Mouse (Mus musculus) embryonic facial prominence, embryonic 10.5 days (tissue): ENCODE measurements around the gene Mcrip1. TPM values are rescaled to one million over a fixed set of nuclear protein-coding genes. Genes with fewer than 3 reads are reported as not detected.

Experiments
- DNase-seq: peaks from one replicate; pipeline ENCODE4 v3.0.0-alpha.2; 2017; ENCODE audit warnings: low spot score
- H3K27ac ChIP-seq: fragments of 300-500 bp; sonication (generic); replicated peaks from 2 replicates; pipeline ENCODE4 v1.5.1; 2016; ENCODE audit warnings: mild to moderate bottlenecking
- H3K27me3 ChIP-seq: fragments of 300-500 bp; sonication (generic); replicated peaks from 2 replicates; pipeline ENCODE4 v1.6.1; 2016; ENCODE audit warnings: low read depth, mild to moderate bottlenecking; ENCODE audit not compliant: poor library complexity, severe bottlenecking
- H3K36me3 ChIP-seq: fragments of 300-500 bp; sonication (generic); replicated peaks from 2 replicates; pipeline ENCODE4 v1.6.1; 2016; ENCODE audit warnings: mild to moderate bottlenecking, moderate library complexity
- H3K4me1 ChIP-seq: fragments of 300-500 bp; sonication (generic); 2 replicates; pipeline ENCODE4 v1.6.1; 2016
- H3K4me3 ChIP-seq: fragments of 300-500 bp; sonication (generic); 2 replicates; pipeline ENCODE4 v1.5.1; 2016; ENCODE audit warnings: mild to moderate bottlenecking, moderate library complexity
- H3K9me3 ChIP-seq: fragments of 300-500 bp; sonication (generic); 2 replicates; pipeline ENCODE4 v1.6.1; 2016; ENCODE audit warnings: mild to moderate bottlenecking
- WGBS: fragments of 180-500 bp; shearing (Covaris S2); methylation state at CpG from one replicate; pipeline ENCODE4 v1.1.7; 2016; 5-methylcytosine and 5-hydroxymethylcytosine counted together
- polyA plus RNA-seq: library from polyadenylated mRNA; unstranded; fragments of >200 nt; fragmentation: Nextera tagmentation; extraction: Ambion mirVana; gene quantifications from 2 replicates; pipeline ENCODE4 v1.2.1, GENCODE M21; 2016

Gene Mcrip1
- polyA plus RNA-seq, 1 experiment from 2014 or later = 221 TPM

DNA sequence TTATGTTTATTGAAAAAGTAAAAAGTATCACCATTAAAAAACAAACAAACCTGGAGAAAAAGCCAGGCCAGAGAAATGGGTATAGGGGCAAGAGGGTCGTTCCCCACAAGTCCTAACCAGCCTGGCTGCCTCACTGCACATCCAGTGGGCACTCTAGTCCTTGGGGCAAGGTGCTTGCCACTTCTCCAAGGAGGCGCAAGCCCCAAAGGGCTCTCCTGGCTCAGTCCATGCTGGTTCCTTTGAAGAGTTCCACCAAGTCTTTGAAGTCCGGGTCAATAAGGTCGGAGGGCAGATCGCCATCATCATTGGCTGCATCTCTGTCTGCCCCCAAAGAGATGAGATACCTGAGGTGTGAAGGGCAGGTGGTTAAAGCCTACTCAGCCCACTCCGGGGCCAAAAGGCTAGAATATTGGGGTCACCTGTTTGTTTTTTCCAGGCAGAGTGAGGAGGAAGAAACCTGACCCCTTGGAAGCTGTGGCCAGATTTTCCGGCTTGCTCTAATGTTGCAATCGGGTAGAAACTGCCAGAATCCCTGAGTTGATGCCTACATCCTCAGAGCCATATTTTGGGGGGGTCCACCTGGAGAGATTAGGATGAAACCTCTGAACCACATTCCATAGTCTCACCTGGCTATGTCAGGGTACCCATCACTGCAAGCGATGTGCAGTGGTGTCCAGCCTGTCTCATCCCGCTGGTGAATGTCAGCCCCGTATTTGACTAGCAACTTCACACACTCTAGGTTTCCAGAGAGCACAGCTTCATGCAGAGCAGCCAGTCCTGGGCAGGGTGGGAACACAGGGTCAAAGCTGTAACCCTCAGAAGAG, 671 bp upstream of the Mcrip1 start:
- peak overlapping the region; percentile 78 for H3K4me3 ChIP-seq
- no peaks in the 10 kb centered on the region for H3K9me3 ChIP-seq
- peaks cover 21% of the 10 kb centered on the region for H3K36me3 ChIP-seq
- 74% methylated on average over 11 of the region's 11 CpGs for WGBS
- no peaks in the 10 kb centered on the region for H3K27me3 ChIP-seq
- H3K27ac ChIP-seq = peak overlapping the region; percentile 92
- H3K4me1 ChIP-seq = peaks cover 35% of the 10 kb centered on the region
- DNase-seq = no peak

DNA sequence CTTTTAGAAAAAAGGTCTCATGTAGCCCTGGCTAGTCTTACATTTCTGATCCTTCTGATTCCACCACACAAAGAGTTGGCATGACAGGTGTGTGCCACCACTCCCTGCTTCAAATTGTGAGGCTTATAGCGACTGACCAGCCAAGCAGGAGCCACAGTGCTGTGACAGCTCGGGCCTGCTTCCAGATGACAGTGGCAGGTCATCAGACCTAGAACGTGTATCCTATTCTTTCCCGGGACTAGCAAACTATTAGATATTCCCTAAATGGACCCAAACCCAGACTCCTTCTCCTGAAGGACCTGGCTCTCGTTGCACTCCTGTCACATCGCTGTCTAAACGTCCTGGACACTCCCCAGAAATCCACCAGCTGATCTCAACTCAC, 750 bp downstream of the Mcrip1 start:
- WGBS = 37% methylated on average over 7 of the region's 7 CpGs
- Histone ChIP-seq H3K27ac (peak overlapping the region; percentile 92), H3K4me1 (peaks cover 35% of the 10 kb centered on the region), H3K27me3 (no peaks in the 10 kb centered on the region), H3K9me3 (no peaks in the 10 kb centered on the region), H3K4me3 (peak overlapping the region; percentile 78), H3K36me3 (peaks cover 36% of the 10 kb centered on the region)
- DNase-seq = no peak

DNA sequence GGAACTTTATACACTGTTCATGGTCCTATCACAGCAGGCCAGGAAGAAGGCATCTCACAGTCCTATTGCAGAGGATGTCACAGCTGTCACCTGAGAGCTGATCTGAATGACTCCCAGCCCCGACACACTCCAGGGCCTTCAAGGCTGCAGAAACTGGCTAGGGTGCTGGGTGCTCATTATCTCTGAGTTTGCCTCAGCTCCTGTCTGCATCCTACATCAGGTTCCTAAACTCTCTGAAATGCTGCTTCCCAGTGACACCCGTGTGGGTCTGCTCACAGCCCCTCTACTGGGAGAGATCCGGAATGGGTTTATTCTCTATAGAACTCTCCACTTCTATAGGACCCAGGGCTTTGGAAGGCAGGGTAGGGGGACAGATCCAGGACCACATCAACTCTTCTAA, 1.3 kb downstream of the Mcrip1 start:
- Histone ChIP-seq H3K4me3 (peak overlapping the region; percentile 78), H3K36me3 (peaks cover 41% of the 10 kb centered on the region), H3K9me3 (no peaks in the 10 kb centered on the region), H3K4me1 (peaks cover 35% of the 10 kb centered on the region), H3K27ac (no peak overlapping the region), H3K27me3 (no peaks in the 10 kb centered on the region)
- WGBS = 88% methylated on average over 3 of the region's 3 CpGs
- no peak for DNase-seq

DNA sequence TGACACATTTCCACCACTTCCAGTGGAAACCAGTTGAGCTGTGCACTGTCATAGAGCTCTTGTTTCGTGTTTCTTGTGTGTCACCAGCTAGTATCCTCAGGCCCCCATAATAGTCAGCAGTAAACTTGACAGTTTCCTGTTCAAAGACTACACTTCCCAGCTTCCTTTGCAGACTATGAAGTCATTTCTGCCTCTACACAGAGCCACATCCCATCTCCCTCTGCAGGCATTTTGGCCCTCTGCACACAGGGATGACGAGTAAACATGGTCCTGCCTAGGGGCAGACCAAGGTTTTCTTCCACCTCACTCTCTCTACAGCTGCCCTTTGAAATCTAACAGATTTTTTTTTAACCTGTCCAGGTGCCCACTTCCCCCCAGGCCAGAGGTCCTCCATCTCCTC, 2.1 kb downstream of the Mcrip1 start:
- no peak overlapping the region for H3K4me3 ChIP-seq

DNA sequence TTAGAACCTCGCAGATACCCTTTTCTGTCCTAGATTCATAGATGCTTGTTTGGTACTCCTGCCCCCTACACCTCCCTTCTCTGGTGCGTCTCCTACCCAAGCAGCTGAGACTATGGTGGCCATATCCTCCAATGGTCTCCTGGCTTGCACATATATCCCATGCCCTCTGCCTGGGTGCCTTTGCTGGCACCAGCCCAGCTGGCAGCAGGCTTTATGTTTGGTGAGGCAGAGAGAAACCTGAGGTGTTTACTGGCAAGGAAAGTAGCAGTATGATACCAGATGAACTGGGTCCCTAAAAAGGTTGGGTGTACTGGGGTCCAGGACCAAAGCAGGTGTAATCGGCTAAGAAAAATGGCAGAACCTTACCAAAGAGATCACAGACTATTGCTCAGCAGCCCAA, 3.6 kb downstream of the Mcrip1 start:
- Histone ChIP-seq H3K27me3 (no peaks in the 10 kb centered on the region), H3K9me3 (no peaks in the 10 kb centered on the region), H3K4me1 (peaks cover 34% of the 10 kb centered on the region), H3K27ac (no peak overlapping the region), H3K4me3 (no peak overlapping the region), H3K36me3 (peaks cover 61% of the 10 kb centered on the region)
- no peak for DNase-seq
- 95% methylated on average over 3 of the region's 3 CpGs for WGBS

More for the DNA sequence above, 2.1 kb downstream of the Mcrip1 start:
- peaks cover 49% of the 10 kb centered on the region for H3K36me3 ChIP-seq
- no peaks in the 10 kb centered on the region for H3K9me3 ChIP-seq
- no peak overlapping the region for H3K27ac ChIP-seq
- WGBS = 72% methylated on average over 2 of the region's 2 CpGs
- H3K27me3 ChIP-seq = no peaks in the 10 kb centered on the region
- DNase-seq = no peak
- H3K4me1 ChIP-seq = peaks cover 35% of the 10 kb centered on the region

DNA sequence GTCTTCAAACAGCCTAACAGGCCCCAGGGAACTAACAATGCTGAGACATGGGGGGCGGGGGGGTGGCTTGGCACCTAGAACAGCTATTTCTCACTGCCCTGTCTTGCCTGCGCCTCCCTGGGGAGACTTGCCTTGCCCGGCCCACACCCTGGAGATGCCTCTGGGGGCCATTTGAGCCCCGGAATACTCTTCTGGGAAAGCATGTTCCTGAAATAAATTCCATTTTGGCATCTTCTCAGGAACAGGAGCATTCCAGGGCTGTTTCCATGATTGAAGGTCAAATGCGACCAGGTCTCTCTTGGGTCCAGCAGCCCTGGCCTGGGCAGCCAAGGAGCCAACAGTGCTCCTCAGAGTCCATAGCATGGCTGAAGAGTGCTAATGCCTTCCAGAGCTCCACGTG, 7.2 kb downstream of the Mcrip1 start:
- H3K36me3 ChIP-seq = peaks cover 57% of the 10 kb centered on the region
- DNase-seq = no peak
- H3K27ac ChIP-seq = no peak overlapping the region
- H3K4me1 ChIP-seq = peaks cover 30% of the 10 kb centered on the region
- H3K9me3 ChIP-seq = no peaks in the 10 kb centered on the region
- no peak overlapping the region for H3K4me3 ChIP-seq
- H3K27me3 ChIP-seq = no peaks in the 10 kb centered on the region
- WGBS = 88% methylated on average over 6 of the region's 6 CpGs

DNA sequence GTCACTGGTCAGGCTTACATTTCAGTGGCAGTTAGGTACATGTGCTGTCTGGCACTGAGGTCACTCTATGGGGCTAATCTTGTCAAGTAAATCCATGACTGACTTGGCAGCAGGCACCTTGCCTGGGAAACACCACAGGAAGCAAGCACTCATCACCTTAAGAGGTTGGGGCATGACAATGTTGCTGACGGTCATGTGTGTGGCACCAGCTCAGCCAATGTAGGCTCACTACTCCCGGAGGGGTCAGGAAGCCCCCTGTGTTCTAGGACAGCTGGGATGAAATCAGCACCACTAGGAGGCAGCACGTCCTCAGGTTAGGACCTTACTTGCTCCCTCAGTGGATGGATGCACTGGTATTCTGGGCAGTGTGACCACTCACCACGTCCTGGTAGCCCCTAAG, 7.6 kb downstream of the Mcrip1 start:
- Histone ChIP-seq H3K27ac (no peak overlapping the region), H3K4me1 (peaks cover 28% of the 10 kb centered on the region), H3K36me3 (peaks cover 55% of the 10 kb centered on the region), H3K9me3 (no peaks in the 10 kb centered on the region), H3K27me3 (no peaks in the 10 kb centered on the region), H3K4me3 (no peak overlapping the region)
- 43% methylated on average over 4 of the region's 4 CpGs for WGBS
- DNase-seq = peak; percentile 34

DNA sequence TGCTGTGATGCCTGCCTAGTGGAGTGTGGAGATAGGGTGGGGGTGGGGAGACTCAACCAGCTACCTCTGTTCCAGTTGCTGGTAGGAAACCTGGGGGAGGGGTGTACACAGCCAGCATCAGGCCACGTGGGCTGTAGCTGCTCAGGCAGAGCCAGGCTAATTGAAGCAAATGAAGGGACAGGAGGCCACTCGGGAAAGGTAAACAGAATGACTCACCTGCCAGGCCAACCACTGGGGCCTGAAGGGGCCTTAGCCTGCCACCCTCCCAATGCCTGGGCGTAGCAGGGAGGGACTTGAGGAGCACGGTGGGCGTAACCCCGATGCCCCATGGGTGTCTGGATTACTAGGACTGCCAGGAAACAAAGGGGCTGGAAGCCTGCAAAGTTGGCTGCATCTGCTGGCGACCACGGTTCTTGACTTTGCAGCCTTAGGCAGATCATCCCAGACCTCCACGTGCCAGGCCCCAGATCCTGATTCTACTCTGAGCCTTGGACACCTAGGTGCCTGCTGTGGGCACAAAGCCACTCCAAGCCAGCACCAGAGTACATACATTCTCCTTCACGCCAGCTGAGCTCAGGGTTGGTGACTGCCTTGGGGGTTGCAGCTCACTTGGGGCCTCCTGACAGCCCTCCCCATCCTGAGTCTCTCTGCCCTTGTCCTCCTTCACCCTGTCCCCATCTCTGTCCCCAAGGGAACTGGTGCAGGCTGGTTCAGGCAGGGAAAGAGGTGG, 10.1 kb downstream of the Mcrip1 start:
- peak overlapping the region; percentile 40 for H3K4me3 ChIP-seq
- H3K27ac ChIP-seq = peak overlapping the region; percentile 85
- peaks cover 32% of the 10 kb centered on the region for H3K36me3 ChIP-seq
- H3K27me3 ChIP-seq = peaks cover 6% of the 10 kb centered on the region
- no peaks in the 10 kb centered on the region for H3K9me3 ChIP-seq
- H3K4me1 ChIP-seq = peaks cover 28% of the 10 kb centered on the region
- peak; percentile 65 for DNase-seq
- WGBS = 25% methylated on average over 10 of the region's 10 CpGs

DNA sequence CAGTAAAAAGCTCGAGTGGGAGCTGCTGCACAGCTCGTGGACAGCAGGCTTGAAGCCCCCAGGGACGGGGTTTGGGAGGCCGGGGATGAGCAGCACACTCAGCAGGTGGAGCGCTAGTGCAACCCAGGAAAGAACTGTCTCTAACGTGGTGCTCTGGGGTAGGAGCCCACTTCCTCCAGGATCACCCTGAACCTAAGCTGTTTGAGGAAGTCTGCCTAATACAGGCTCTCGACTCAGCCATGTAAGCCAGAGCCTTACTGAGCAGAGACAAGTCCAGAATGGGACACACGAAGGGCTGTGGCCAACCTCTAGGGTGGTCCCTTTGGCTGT, 10.6 kb downstream of the Mcrip1 start:
- H3K9me3 ChIP-seq = no peaks in the 10 kb centered on the region
- H3K4me1 ChIP-seq = peaks cover 28% of the 10 kb centered on the region
- peaks cover 11% of the 10 kb centered on the region for H3K27me3 ChIP-seq
- WGBS = 56% methylated on average over 8 of the region's 8 CpGs
- H3K27ac ChIP-seq = peak overlapping the region; percentile 85
- peaks cover 27% of the 10 kb centered on the region for H3K36me3 ChIP-seq
- DNase-seq = no peak
- peak overlapping the region; percentile 40 for H3K4me3 ChIP-seq

DNA sequence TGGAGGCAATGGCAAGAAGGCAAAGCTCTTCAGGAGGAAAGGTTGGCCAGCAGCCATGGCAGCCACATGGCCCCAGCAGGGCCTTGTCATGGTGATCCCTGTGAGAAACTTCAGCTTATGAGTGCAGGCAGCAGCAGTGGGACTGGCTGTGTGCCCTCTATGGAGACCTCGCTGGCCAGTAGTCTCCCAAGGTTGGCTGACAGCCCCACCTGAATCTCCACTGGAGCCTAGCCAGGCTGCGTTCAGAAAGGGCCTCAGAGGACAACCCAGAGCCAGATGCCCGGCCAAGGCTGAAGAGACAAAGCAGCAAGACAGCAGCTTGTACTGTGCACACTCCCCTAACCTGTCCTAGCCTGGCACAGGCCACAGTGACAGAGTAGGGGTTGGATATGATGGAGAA, 11.0 kb downstream of the Mcrip1 start:
- DNase-seq = no peak
- H3K36me3 ChIP-seq = peaks cover 23% of the 10 kb centered on the region
- H3K4me1 ChIP-seq = peaks cover 28% of the 10 kb centered on the region
- H3K27me3 ChIP-seq = peaks cover 15% of the 10 kb centered on the region
- H3K9me3 ChIP-seq = no peaks in the 10 kb centered on the region
- 0 out of 2 replicates have a peak overlapping the region, but pooled peaks have one; percentile 6 for H3K4me3 ChIP-seq
- H3K27ac ChIP-seq = peak overlapping the region; percentile 85
- WGBS = 80% methylated on average over 3 of the region's 3 CpGs

DNA sequence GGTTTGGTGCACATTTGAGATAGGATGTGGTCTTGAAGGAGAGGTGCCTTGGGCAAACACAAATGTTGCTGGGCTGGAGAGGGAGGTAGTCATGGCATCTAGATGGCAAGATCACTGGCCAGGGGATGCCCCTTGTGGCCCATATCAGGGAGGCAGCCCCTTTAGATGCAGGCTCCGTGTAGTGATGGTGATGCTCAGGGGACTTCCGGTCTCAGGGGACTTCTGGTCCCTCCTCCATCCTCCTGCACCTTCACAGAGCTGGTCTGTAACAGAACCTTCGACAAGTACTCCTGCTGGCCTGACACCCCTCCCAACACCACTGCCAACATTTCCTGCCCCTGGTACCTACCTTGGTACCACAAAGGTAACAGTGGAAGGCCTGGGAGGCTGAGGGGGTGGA, 13.7 kb downstream of the Mcrip1 start:
- Histone ChIP-seq H3K4me3 (no peak overlapping the region), H3K9me3 (no peaks in the 10 kb centered on the region), H3K36me3 (no peaks in the 10 kb centered on the region; the same call in 1 of the 2 replicates), H3K4me1 (peaks cover 38% of the 10 kb centered on the region), H3K27ac (no peak overlapping the region), H3K27me3 (peaks cover 42% of the 10 kb centered on the region)
- WGBS = 73% methylated on average over 3 of the region's 3 CpGs
- DNase-seq = no peak

DNA sequence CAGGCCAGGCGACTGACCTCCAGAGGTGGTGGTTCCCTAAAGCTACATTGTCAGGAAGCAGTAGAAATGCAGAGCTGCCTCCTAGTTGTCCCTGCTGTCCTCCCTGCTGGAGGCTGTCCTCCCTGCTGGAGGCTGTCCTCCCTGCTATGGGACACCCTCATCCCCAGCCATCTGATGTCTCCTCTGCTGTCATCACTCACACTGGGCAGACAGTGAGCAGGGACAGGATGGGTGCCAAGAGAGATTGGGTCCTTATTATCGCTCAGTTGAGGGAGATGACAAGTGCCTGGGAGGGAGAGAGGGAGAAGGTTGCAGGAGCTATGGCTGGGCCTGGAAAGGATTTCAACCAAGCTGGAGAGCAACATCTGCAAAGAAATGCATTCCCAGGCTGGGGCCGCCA, 14.4 kb downstream of the Mcrip1 start:
- Histone ChIP-seq H3K36me3 (no peaks in the 10 kb centered on the region; the same call in 1 of the 2 replicates), H3K9me3 (no peaks in the 10 kb centered on the region), H3K27me3 (peaks cover 49% of the 10 kb centered on the region), H3K27ac (no peak overlapping the region), H3K4me1 (peaks cover 38% of the 10 kb centered on the region), H3K4me3 (no peak overlapping the region)
- 76% methylated on average over 3 of the region's 3 CpGs for WGBS
- DNase-seq = no peak

DNA sequence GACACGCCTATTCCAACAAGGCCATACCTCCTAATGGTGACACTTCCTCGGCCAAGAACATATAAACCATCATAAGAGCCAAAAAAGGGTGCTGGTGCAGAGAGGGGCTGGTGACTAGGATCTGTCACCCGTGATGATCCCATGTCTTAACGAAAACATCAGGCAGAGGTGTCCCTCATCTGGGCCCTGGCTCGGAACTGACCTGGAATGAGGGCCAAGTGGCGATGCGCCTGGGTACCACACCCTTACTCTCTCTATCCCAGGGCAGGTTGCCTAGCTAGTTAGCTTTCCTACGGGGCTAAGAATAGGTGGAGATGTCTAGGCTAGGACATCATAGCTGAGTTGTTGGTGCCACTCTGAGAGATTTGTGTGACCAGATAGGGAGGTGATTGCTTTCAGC, 15.4 kb downstream of the Mcrip1 start:
- Histone ChIP-seq H3K27me3 (peaks cover 59% of the 10 kb centered on the region), H3K9me3 (no peaks in the 10 kb centered on the region), H3K4me1 (peaks cover 29% of the 10 kb centered on the region), H3K4me3 (no peak overlapping the region), H3K27ac (no peak overlapping the region), H3K36me3 (no peaks in the 10 kb centered on the region; the same call in 1 of the 2 replicates)
- no peak for DNase-seq
- 82% methylated on average over 8 of the region's 8 CpGs for WGBS
